Mouse (Mus musculus) gastrocnemius, postnatal 14 days (tissue): ENCODE data around the gene Stx2. TPM values are rescaled to one million over a fixed set of nuclear protein-coding genes. Genes with fewer than 3 reads are reported as not detected.

Experiments used
- DNase-seq: peaks from one replicate; pipeline ENCODE4 v3.0.0; 2021; ENCODE audit warnings: mixed read lengths
- intact Hi-C: fragments of 180-260 bp; cut with DNase I; formaldehyde crosslinking; loops from one replicate; pipeline ENCODE4 v1.15.1; 2025; ENCODE audit warnings: low total_unique reads
- long read RNA-seq, 2 experiments: library from polyadenylated mRNA; stranded (forward); transcript quantifications; one replicate each; pipeline ENCODE4 v2.0.0; 2021
- total RNA-seq, 2 experiments: library from RNA; stranded (reverse); gene quantifications; 2 replicates each; pipeline ENCODE4 v1.2.3; 2021

The Stx2 gene
- 10 to 100 TPM in 1 of 2 experiments, 1 to 10 TPM in 1; 8.7 to 10.4 TPM for total RNA-seq
- long read RNA-seq, experiment 1, transcript Stx2-201 (11 exons, 2,939 nt): major isoform, 13 of 18 reads
- long read RNA-seq, experiment 1, partial matches to known transcripts: 1 of 18 reads
- long read RNA-seq, experiment 1, other reads (novel, unspliced or antisense): 4 of 18 reads
- long read RNA-seq, experiment 2, transcript Stx2-201 (11 exons, 2,939 nt): major isoform, 6 of 10 reads
- long read RNA-seq, experiment 2, partial matches to known transcripts: 1 of 10 reads
- long read RNA-seq, experiment 2, other reads (novel, unspliced or antisense): 0 of 10 reads

- DNase-seq: peak; percentile 92
- intact Hi-C loops: no loop called here
These were observed at the start of gene Stx2 for GRCm38 (mm10) chr5:129008412-129008826. TSS of gene Stx2 (minus strand) at chr5:129008574.

GRCm38 (mm10) chr5:129054675-129055284, 46.4 kb upstream of the Stx2 start:
- no peak for DNase-seq
- intact Hi-C loops: no loop called here

- intact Hi-C loops: no loop called here
These were observed 44.4 kb upstream of the Stx2 start for GRCm38 (mm10) chr5:129052636-129053355.

GRCm38 (mm10) chr5:129051910-129052309, 43.5 kb upstream of the Stx2 start:
- DNase-seq: no peak
- intact Hi-C loops: no loop called here

More at GRCm38 (mm10) chr5:129052636-129053355, 44.4 kb upstream of the Stx2 start:
- no peak for DNase-seq

- intact Hi-C loops: no loop called here
- DNase-seq: no peak
These were observed 41.0 kb upstream of the Stx2 start for GRCm38 (mm10) chr5:129049372-129049771.

GRCm38 (mm10) chr5:129045641-129046580, 37.5 kb upstream of the Stx2 start:
- intact Hi-C loops: no loop called here
- DNase-seq: no peak

GRCm38 (mm10) chr5:129037739-129038138, 29.4 kb upstream of the Stx2 start:
- intact Hi-C loops: no loop called here

GRCm38 (mm10) chr5:129036678-129037077, 28.3 kb upstream of the Stx2 start:
- intact Hi-C loops: no loop called here
- no peak for DNase-seq

More at GRCm38 (mm10) chr5:129037739-129038138, 29.4 kb upstream of the Stx2 start:
- no peak for DNase-seq

GRCm38 (mm10) chr5:129029131-129029723, 20.9 kb upstream of the Stx2 start:
- no peak for DNase-seq
- intact Hi-C loops: no loop called here

- intact Hi-C loops: no loop called here
- DNase-seq: no peak
These were observed 18.3 kb upstream of the Stx2 start for GRCm38 (mm10) chr5:129026637-129027036.

- DNase-seq: no peak
- intact Hi-C loops: no loop called here
These were observed 17.8 kb upstream of the Stx2 start for GRCm38 (mm10) chr5:129026171-129026570.

- intact Hi-C loops: no loop called here
- DNase-seq: no peak
These were observed 17.4 kb upstream of the Stx2 start for GRCm38 (mm10) chr5:129025725-129026124.

- intact Hi-C loops: no loop called here
- no peak for DNase-seq
These were observed 16.7 kb upstream of the Stx2 start for GRCm38 (mm10) chr5:129025048-129025447.

- no peak for DNase-seq
These were observed 12.4 kb upstream of the Stx2 start for GRCm38 (mm10) chr5:129020731-129021130.

GRCm38 (mm10) chr5:129020300-129020668, 11.9 kb upstream of the Stx2 start:
- intact Hi-C loops: no loop called here
- DNase-seq: no peak

More at GRCm38 (mm10) chr5:129020731-129021130, 12.4 kb upstream of the Stx2 start:
- intact Hi-C loops: no loop called here

GRCm38 (mm10) chr5:129019497-129020299, 11.3 kb upstream of the Stx2 start, which contains the start of gene Ran:
TSS of gene Ran (plus strand) at chr5:129020069.
- peak; percentile 94 for DNase-seq
- intact Hi-C loops: no loop called here

GRCm38 (mm10) chr5:129018782-129019489, 10.6 kb upstream of the Stx2 start:
- DNase-seq: no peak
- intact Hi-C loops: no loop called here

GRCm38 (mm10) chr5:129016370-129016769, 8.0 kb upstream of the Stx2 start:
- intact Hi-C loops: no loop called here
- DNase-seq: no peak
